Mouse (Mus musculus) stomach, embryonic 16.5 days (tissue): Measurements from ENCODE around the gene Fsip1. TPM values are rescaled to one million over a fixed set of nuclear protein-coding genes. Genes with fewer than 3 reads are reported as not detected.

ENCODE experiments used
- ATAC-seq: fragments of 200-750 bp; cut with Nextera tagmentation; 2 replicates; pipeline ENCODE4 v1.8.0; 2017; ENCODE audit warnings: moderate number of reproducible peaks, moderate TSS enrichment; ENCODE audit not compliant: insufficient read depth, low FRiP score
- H3K27ac ChIP-seq: fragments of 300-500 bp; sonication (generic); 2 replicates; pipeline ENCODE4 v1.5.1; 2014; ENCODE audit warnings: low read length
- H3K27me3 ChIP-seq: fragments of 300-500 bp; sonication (generic); 2 replicates; pipeline ENCODE4 v1.6.1; 2014; ENCODE audit warnings: low read length, control low read depth, mixed read lengths; ENCODE audit not compliant: control insufficient read depth, insufficient read depth
- H3K36me3 ChIP-seq: fragments of 300-500 bp; sonication (generic); 2 replicates; pipeline ENCODE4 v1.6.1; 2014; ENCODE audit warnings: low read length; ENCODE audit not compliant: control insufficient read depth, insufficient read depth
- H3K4me1 ChIP-seq: fragments of 300-500 bp; sonication (generic); 2 replicates; pipeline ENCODE4 v1.6.1; 2014; ENCODE audit warnings: low read length, control low read depth, mixed read lengths; ENCODE audit not compliant: control insufficient read depth, insufficient read depth
- H3K4me2 ChIP-seq: fragments of 300-500 bp; sonication (generic); 2 replicates; pipeline ENCODE4 v1.6.1; 2014; ENCODE audit warnings: low read depth, low read length, mixed read lengths
- H3K4me3 ChIP-seq: fragments of 300-500 bp; sonication (generic); replicated peaks from 2 replicates; pipeline ENCODE4 v1.5.1; 2014; ENCODE audit warnings: mild to moderate bottlenecking, low read length
- H3K9ac ChIP-seq: fragments of 300-500 bp; sonication (generic); 2 replicates; pipeline ENCODE4 v1.6.1; 2014; ENCODE audit warnings: low read length
- H3K9me3 ChIP-seq: fragments of 300-500 bp; sonication (generic); replicated peaks from 2 replicates; pipeline ENCODE4 v1.6.1; 2016; ENCODE audit warnings: low read length, control low read depth; ENCODE audit not compliant: control insufficient read depth
- WGBS: fragments of 180-500 bp; shearing (Covaris S2); extraction: QIAGEN DNeasy Blood & Tissue Kit; methylation state at CpG from one replicate; pipeline ENCODE4 v1.1.7; 2014; 5-methylcytosine and 5-hydroxymethylcytosine counted together
- polyA plus RNA-seq: library from polyadenylated mRNA; unstranded; fragments of >200 nt; fragmentation: Nextera tagmentation; extraction: Ambion mirVana; gene quantifications from 2 replicates; pipeline ENCODE4 v1.2.1, GENCODE M21; 2015

The Fsip1 gene
- polyA plus RNA-seq, 1 experiment from 2014 or later, result 0.31 TPM

DNA sequence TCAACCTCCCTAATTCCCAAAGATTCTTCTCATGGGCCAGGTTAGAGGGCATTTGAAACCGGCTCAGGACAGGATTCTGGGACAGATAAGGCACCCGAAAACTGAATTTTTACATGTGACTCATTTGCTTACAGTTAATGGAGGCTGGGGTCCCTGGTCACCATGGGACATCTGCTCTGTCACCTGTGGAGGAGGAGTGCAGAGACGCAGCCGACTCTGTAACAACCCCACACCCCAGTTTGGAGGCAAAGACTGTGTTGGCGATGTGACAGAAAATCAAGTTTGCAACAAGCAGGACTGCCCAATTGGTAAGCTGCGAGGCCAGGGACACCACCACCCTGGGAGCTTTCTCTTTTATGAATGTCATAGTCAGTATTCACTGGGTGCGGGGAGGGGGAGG, 138.3 kb downstream of the Fsip1 start:
- H3K4me2 ChIP-seq, result no peak overlapping the region
- peaks cover 45% of the 10 kb centered on the region for H3K36me3 ChIP-seq
- H3K4me3 ChIP-seq, result no peak overlapping the region
- 91% methylated on average over 7 of the region's 7 CpGs for WGBS
- H3K27me3 ChIP-seq, result no peaks in the 10 kb centered on the region
- no peaks in the 10 kb centered on the region for H3K9me3 ChIP-seq
- ATAC-seq, result no peak
- no peak overlapping the region for H3K9ac ChIP-seq
- peaks cover 11% of the 10 kb centered on the region; the same call in 1 of the 2 replicates for H3K4me1 ChIP-seq
- H3K27ac ChIP-seq, result no peak overlapping the region

GRCm38 (mm10) chr2:118118045-118118444, 138.7 kb downstream of the Fsip1 start:
- WGBS, result 75% methylated on average over 6 of the region's 6 CpGs
- no peaks in the 10 kb centered on the region for H3K9me3 ChIP-seq
- H3K4me3 ChIP-seq, result no peak overlapping the region
- peaks cover 11% of the 10 kb centered on the region; the same call in 1 of the 2 replicates for H3K4me1 ChIP-seq
- no peak for ATAC-seq
- H3K9ac ChIP-seq, result no peak overlapping the region
- no peak overlapping the region for H3K4me2 ChIP-seq
- H3K27ac ChIP-seq, result no peak overlapping the region
- peaks cover 40% of the 10 kb centered on the region for H3K36me3 ChIP-seq
- H3K27me3 ChIP-seq, result no peaks in the 10 kb centered on the region

DNA sequence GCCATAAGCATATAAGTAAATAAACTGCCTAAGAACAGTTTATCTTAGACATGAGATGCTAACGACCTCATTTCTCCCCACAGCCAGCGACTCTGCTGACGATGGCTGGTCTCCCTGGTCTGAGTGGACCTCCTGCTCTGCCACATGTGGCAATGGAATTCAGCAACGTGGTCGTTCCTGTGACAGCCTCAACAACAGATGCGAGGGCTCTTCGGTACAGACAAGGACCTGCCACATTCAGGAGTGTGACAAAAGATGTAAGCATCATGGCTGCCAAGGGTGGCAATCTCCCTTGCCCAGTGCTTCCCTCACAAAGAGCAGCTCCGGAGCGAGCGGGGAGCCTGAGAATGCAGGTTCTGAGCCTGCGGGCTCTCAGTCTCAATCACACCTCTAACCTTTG, 139.4 kb downstream of the Fsip1 start:
- Histone ChIP-seq H3K4me3 (no peak overlapping the region), H3K4me1 (peaks cover 11% of the 10 kb centered on the region; the same call in 1 of the 2 replicates), H3K4me2 (no peak overlapping the region), H3K27me3 (no peaks in the 10 kb centered on the region), H3K27ac (no peak overlapping the region), H3K9me3 (no peaks in the 10 kb centered on the region), H3K36me3 (peaks cover 34% of the 10 kb centered on the region), H3K9ac (no peak overlapping the region)
- WGBS, result 66% methylated on average over 11 of the region's 11 CpGs
- ATAC-seq, result no peak

GRCm38 (mm10) chr2:118116754-118117290, 139.9 kb downstream of the Fsip1 start:
- ATAC-seq, result no peak
- H3K4me2 ChIP-seq, result no peak overlapping the region
- H3K9me3 ChIP-seq, result no peaks in the 10 kb centered on the region
- H3K4me3 ChIP-seq, result no peak overlapping the region
- H3K27me3 ChIP-seq, result no peaks in the 10 kb centered on the region
- no peak overlapping the region for H3K9ac ChIP-seq
- H3K27ac ChIP-seq, result no peak overlapping the region
- peaks cover 33% of the 10 kb centered on the region for H3K36me3 ChIP-seq
- WGBS, result 62% methylated on average over 3 of the region's 3 CpGs
- peaks cover 11% of the 10 kb centered on the region; the same call in 1 of the 2 replicates for H3K4me1 ChIP-seq

DNA sequence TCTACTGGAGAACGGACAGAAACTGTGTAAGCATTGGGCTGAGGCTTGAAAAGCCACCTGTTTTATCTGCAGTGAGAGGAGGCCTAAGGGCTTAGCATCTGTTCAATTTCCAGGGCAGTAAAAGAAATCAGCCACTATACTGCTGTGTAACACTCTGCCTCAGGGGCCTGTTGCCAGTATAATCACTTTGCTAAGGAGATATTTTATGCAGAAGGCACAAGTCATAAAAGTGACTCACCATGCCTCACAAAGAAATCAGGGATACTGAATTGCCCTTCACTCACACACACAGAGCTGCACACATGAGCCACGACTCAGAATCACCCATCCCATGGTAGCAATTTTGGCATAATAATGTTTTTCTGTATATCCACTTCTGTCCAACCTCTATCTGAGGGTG, 140.6 kb downstream of the Fsip1 start:
- no peaks in the 10 kb centered on the region for H3K9me3 ChIP-seq
- no peak overlapping the region for H3K4me2 ChIP-seq
- no peaks in the 10 kb centered on the region for H3K27me3 ChIP-seq
- no peak overlapping the region for H3K27ac ChIP-seq
- 59% methylated on average over 2 of the region's 2 CpGs for WGBS
- H3K4me1 ChIP-seq, result peaks cover 11% of the 10 kb centered on the region; the same call in 1 of the 2 replicates
- ATAC-seq, result no peak
- no peak overlapping the region for H3K4me3 ChIP-seq
- peaks cover 32% of the 10 kb centered on the region for H3K36me3 ChIP-seq
- H3K9ac ChIP-seq, result no peak overlapping the region

GRCm38 (mm10) chr2:118115647-118116046, 141.1 kb downstream of the Fsip1 start:
- Histone ChIP-seq H3K9me3 (no peaks in the 10 kb centered on the region), H3K27me3 (no peaks in the 10 kb centered on the region), H3K4me3 (no peak overlapping the region), H3K9ac (no peak overlapping the region; the same call in 1 of the 2 replicates), H3K36me3 (peaks cover 27% of the 10 kb centered on the region), H3K4me2 (peak overlapping the region; percentile 94; the same call in 1 of the 2 replicates), H3K27ac (no peak overlapping the region), H3K4me1 (peaks cover 12% of the 10 kb centered on the region)
- 83% methylated on average over 7 of the region's 7 CpGs for WGBS
- ATAC-seq, result no peak

DNA sequence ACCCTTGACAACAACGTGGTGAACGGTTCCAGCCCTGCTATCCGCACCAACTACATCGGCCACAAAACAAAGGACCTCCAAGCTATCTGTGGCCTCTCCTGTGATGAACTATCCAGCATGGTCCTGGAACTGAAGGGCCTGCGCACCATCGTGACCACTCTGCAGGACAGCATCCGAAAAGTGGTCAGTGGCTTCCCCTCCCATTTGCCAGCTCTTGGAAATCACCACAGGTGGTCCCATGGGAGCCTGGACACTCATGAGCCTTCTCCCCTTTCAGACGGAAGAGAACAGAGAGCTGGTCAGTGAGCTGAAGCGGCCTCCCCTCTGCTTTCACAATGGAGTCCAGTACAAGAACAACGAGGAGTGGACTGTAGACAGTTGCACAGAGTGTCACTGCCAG, 142.1 kb downstream of the Fsip1 start:
- H3K36me3 ChIP-seq, result peaks cover 17% of the 10 kb centered on the region; the same call in 1 of the 2 replicates
- peaks cover 22% of the 10 kb centered on the region for H3K4me1 ChIP-seq
- H3K4me3 ChIP-seq, result peak overlapping the region; percentile 84
- H3K4me2 ChIP-seq, result peak overlapping the region; percentile 94
- WGBS, result 79% methylated on average over 10 of the region's 10 CpGs
- H3K27ac ChIP-seq, result no peak overlapping the region
- peak overlapping the region; percentile 62 for H3K9ac ChIP-seq
- no peaks in the 10 kb centered on the region for H3K27me3 ChIP-seq
- ATAC-seq, result no peak
- no peaks in the 10 kb centered on the region for H3K9me3 ChIP-seq

DNA sequence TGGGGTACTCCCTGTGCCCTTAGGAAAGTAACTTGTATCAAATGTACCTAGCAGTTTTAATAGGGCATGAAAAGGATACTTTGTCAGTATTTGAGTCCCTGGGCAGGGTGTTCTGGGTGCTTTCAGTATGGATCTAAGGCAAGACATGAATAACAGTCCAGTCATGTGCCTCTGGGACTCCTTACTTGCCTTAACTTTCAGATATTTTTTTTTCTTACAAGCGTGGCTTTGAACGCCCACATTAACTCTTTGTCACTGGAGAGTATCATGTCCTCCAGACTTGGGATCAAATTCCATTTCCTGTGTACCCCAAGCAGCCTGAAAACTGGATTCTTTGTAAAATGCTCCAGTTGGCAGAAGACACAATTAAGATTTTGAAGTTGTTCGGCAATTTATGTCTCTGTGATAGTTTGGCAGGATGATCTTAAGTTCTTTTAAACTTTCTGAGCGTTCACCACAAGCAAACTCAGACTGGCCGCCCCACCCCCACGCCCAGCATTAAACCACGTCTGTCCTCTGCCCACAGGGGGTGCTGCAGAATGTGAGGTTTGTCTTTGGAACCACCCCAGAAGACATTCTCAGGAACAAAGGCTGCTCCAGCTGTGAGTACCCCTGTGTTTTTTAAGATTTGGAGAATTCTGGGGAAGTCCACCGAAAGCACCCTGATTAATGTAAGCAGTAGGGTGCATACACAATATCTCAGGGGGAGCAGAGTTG, 142.8 kb downstream of the Fsip1 start:
- peak overlapping the region; percentile 84 for H3K4me3 ChIP-seq
- H3K4me1 ChIP-seq, result peaks cover 26% of the 10 kb centered on the region
- 34% methylated on average over 8 of the region's 8 CpGs for WGBS

DNA sequence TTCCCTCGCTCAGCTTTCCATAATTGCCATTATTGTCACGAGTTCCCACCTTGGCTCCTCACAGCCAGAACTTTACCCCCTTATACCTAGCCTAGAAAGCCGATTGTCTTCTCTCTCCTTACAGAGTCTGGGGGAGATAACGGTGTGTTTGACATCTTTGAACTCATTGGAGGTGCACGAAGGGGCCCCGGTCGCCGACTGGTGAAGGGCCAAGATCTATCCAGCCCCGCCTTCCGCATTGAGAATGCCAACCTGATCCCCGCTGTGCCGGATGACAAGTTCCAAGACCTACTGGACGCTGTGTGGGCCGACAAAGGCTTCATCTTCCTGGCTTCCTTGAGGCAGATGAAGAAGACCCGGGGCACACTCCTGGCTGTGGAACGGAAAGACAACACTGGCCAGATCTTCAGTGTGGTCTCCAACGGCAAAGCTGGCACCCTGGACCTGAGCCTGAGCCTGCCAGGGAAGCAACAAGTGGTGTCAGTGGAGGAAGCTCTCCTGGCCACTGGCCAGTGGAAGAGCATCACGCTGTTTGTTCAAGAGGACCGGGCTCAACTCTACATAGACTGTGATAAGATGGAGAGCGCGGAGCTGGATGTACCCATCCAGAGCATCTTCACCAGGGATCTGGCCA, 143.8 kb downstream of the Fsip1 start:
- peak overlapping the region; percentile 94 for H3K4me2 ChIP-seq
- 0 out of 2 replicates have a peak overlapping the region, but pooled peaks have one; percentile 34 for H3K27ac ChIP-seq
- H3K9ac ChIP-seq, result peak overlapping the region; percentile 85
- H3K4me3 ChIP-seq, result peak overlapping the region; percentile 84
- H3K36me3 ChIP-seq, result 0 out of 2 replicates have a peak, but pooled peaks cover under 1% of the 10 kb centered on the region
- WGBS, result 39% methylated on average over 21 of the region's 21 CpGs
- H3K4me1 ChIP-seq, result peaks cover 26% of the 10 kb centered on the region
- no peak for ATAC-seq
- H3K9me3 ChIP-seq, result no peaks in the 10 kb centered on the region
- H3K27me3 ChIP-seq, result no peaks in the 10 kb centered on the region

More for the DNA sequence above, 142.8 kb downstream of the Fsip1 start:
- no peaks in the 10 kb centered on the region for H3K9me3 ChIP-seq
- H3K36me3 ChIP-seq, result peaks cover 10% of the 10 kb centered on the region; the same call in 1 of the 2 replicates
- peak overlapping the region; percentile 62 for H3K9ac ChIP-seq
- H3K27me3 ChIP-seq, result no peaks in the 10 kb centered on the region
- H3K4me2 ChIP-seq, result peak overlapping the region; percentile 94
- ATAC-seq, result no peak
- H3K27ac ChIP-seq, result no peak overlapping the region
